Mouse (Mus musculus): ENCODE data around the gene Pole3. TPM values are rescaled to one million over a fixed set of nuclear protein-coding genes. Genes with fewer than 3 reads are reported as not detected.

The Pole3 gene
- 12.1 and 15.4 TPM in 2 replicates for total RNA-seq (2023)

DNA sequence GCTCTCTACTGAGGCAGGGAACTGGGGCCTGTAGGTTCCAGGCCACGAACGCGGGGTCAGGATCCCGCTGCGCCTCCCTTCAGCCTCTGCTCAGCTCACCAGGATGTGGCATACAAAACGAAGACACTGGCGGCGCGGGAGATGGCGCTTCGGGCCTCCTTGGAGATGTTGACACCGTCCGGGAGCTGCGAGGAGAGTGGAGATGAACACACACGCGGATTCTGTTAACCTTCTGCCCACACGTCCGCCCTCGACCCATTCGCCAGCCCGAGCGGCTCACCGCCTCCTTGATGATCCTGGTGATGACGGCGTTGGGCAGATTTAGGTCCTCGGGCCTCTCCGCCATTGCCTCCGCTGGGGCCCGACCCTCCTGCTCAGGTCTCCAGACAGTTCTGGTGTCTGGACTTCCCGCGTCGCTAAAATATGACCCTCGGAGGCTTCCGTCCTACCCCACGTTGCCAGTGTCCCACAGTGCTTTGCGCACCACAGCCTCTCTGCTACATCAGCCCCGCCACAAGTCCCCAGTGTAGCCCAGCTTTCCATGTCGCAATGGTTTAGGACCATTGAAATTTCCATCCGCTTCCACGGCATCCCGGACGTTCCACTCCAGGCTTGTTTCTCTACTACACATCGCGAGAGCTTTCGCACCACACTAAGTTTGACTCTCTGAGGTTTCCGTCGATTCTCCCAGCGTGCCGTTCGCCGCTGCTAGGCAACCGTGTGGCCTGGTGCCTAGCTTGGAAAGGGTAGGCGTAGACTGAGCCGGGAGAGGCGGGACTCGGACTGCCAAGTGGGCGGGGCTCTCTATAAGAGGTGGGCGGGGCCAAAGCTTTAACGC is at the start of gene Pole3, which contains the start of gene 4933430I17Rik:
Gene Pole3, minus strand, starts transcription at position 418 of the 838 bp plus-strand sequence.
Gene 4933430I17Rik, plus strand, starts transcription at position 719 of the 838 bp plus-strand sequence.

DNA sequence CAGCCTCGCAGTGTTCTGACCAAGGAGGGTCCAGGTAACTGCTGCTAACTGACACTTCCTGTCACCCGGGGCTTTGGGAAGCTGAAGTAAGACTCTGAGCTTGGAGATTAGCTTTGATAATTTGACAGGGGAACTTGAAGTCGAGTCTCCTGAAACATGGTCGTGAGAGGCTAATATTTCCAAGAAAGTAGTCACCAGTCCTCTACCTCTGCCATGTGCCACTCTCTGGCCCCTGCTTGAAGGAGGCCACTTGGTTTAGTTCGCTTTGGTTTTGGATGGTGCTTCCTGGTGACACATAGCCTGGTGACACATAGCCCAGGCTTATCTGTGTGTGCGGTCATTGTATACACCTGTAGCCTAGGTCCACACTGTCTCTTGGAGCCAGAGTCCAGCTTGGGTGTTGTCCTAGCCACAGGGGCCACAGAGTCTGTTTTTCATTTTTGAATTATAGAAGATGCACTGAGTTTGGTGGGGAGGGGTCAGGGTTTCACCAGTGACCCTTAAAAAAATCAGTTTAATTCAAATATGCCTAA is 35.0 kb upstream of the Pole3 start, which contains the start of gene Rgs3:
Gene Rgs3, plus strand, starts transcription at position 51 of the 533 bp plus-strand sequence.

DNA sequence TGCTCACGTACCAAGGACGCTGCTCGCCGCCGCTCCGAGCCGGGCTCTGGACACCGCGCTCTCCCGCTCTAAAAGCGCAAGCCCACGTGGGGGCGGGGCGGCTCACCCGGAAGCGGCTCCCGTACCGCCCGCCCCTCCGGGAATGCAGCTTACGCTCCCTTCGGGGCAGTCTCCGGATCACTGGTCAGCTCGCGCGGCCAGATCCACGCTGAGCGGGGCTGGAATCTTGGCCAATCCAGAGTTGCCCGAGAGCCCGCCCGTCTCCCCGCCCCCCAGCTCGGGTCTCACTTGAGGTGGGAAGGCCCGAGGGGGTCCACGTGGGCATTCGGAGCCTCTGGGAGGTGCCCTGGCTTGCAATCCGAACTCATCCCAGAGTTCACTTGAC is 5.0 kb downstream of the Pole3 start, which contains the start of gene Alad:
Gene Alad, minus strand, starts transcription at position 70 of the 385 bp plus-strand sequence.

DNA sequence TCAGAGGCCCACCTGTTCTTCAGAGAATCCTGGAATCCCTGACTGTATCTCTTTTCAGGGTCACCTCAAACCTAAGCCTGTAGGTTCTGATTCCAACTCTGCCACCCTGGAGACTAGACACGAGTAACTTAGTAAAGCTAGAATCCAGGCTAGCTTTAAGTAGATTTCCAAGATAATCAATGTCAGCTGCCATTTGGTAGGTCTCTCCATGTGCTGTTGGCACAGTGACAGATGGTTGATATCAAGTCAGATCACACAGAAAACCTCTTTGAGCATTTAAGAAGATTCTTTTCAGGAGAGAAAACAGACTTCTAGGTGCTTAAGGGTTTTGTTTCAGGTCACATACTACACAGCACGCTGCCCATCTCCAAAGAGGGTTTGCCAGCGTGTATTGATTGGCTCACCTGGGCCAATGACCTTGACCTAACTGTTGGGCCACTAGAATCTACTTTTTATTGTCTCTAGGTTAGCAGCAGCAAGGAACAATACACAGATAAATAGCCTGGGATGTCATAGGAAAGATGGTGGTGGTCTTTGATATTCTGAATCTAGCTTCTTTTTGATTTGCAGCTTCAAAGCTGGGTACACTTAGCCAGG is 21.4 kb downstream of the Pole3 start, which contains the start of gene Hdhd3:
Gene Hdhd3, minus strand, starts transcription at position 94 of the 597 bp plus-strand sequence.

DNA sequence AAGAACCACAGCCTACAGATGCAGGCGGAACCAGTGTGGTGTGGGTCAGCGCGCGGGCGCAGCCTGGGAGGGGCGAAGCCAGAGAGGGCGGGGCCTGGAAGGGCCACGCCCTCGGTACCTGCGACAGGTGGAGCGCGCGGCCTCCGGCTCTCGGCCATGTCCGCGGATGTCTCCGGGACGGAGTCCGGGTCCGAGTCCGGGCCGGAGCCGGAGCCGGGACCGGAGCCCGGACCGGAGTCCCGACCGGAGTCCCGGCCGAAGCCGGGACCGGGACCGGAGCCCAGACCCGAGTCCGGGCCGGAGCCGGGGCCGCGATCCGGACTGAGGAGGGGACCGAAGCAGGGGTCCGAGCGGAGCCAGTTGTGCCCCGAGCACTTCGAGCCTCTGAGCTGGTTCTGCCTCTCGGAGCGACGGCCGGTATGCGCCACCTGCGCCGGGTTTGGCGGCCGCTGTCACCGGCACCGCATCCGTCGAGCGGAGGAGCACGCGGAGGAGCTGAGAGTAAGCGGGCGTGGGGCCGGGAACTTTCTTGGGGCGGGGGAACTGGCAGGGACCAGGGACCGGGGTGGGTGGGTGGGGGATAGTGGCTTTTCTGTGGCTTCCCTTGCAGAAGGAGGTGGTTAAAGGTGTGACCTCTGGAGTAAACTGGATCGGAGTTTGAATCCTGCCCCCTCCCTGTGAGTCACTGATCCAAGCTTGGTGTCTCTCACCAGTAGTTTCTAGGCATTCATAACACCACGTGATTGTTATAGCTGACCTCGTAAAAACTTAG is 44.7 kb downstream of the Pole3 start, which contains the start of gene Bspry:
Gene Bspry, plus strand, starts transcription at position 117 of the 772 bp plus-strand sequence.

Other genes with a start within 250 kb of the Pole3 start
- gene Fkbp15, start 164.5 kb downstream of the Pole3 start, total RNA-seq (2023): 85.9 and 99.2 TPM in 2 replicates
- 13.2 and 13.6 TPM in 2 replicates for gene Slc31a1, start 164.3 kb downstream of the Pole3 start, total RNA-seq (2023)
- 28.3 and 30.1 TPM in 2 replicates for gene Cdc26, start 116.4 kb downstream of the Pole3 start, total RNA-seq (2023)
- 7.7 and 9.6 TPM in 2 replicates for gene Prpf4, start 116.3 kb downstream of the Pole3 start, total RNA-seq (2023)
- gene Rnf183, start 89.8 kb downstream of the Pole3 start, total RNA-seq (2023): not detected in 2 replicates
- not detected in 2 replicates for gene Wdr31, start 54.2 kb downstream of the Pole3 start, total RNA-seq (2023)
- 0.36 and 0.69 TPM in 2 replicates for gene Bspry, start 45.0 kb downstream of the Pole3 start, total RNA-seq (2023)
- 0.88 TPM in 1 of 2 replicates, not detected in the other for gene Hdhd3, start 21.6 kb downstream of the Pole3 start, total RNA-seq (2023)
- 5.5 and 7.0 TPM in 2 replicates for gene Alad, start 5.2 kb downstream of the Pole3 start, total RNA-seq (2023)
- gene 4933430I17Rik, start 301 bp upstream of the Pole3 start, total RNA-seq (2023): 0.51 TPM in 1 of 2 replicates, not detected in the other
- gene Rgs3, start 34.8 kb upstream of the Pole3 start, total RNA-seq (2023): 75.7 and 81.2 TPM in 2 replicates

Data from neutrophil, adult 65 days (primary cell).